Mouse (Mus musculus) intestine, embryonic 14.5 days (tissue): ENCODE measurements around the gene Vegfc. TPM values are rescaled to one million over a fixed set of nuclear protein-coding genes. Genes with fewer than 3 reads are reported as not detected.

Source experiments
- ATAC-seq: fragments of 200-750 bp; cut with Nextera tagmentation; replicated peaks from 2 replicates; pipeline ENCODE4 v1.8.0; 2017; ENCODE audit warnings: low read depth, moderate number of reproducible peaks, moderate TSS enrichment, moderate library complexity; ENCODE audit not compliant: low FRiP score, low TSS enrichment
- DNase-seq: peaks from one replicate; pipeline ENCODE4 v3.0.0-alpha.2; 2018; ENCODE audit warnings: low spot score
- H3K27ac ChIP-seq: fragments of 300-500 bp; sonication (generic); 2 replicates; pipeline ENCODE4 v1.5.1; 2014; ENCODE audit warnings: low read depth, mild to moderate bottlenecking, control low read depth
- H3K27me3 ChIP-seq: fragments of 300-500 bp; sonication (generic); replicated peaks from 2 replicates; pipeline ENCODE4 v1.6.1; 2014; ENCODE audit warnings: low read length, control low read depth; ENCODE audit not compliant: control insufficient read depth, insufficient read depth
- H3K36me3 ChIP-seq: fragments of 300-500 bp; sonication (generic); 2 replicates; pipeline ENCODE4 v1.6.1; 2014; ENCODE audit warnings: low read length, control low read depth; ENCODE audit not compliant: control insufficient read depth, insufficient read depth
- H3K4me1 ChIP-seq: fragments of 300-500 bp; sonication (generic); replicated peaks from 2 replicates; pipeline ENCODE4 v1.6.1; 2014; ENCODE audit warnings: low read length, control low read depth, mixed read lengths; ENCODE audit not compliant: control insufficient read depth, insufficient read depth
- H3K4me2 ChIP-seq: fragments of 300-500 bp; sonication (generic); 2 replicates; pipeline ENCODE4 v1.6.1; 2014; ENCODE audit warnings: low read length
- H3K4me3 ChIP-seq: fragments of 300-500 bp; sonication (generic); 2 replicates; pipeline ENCODE4 v1.5.1; 2014; ENCODE audit warnings: low read depth, low read length, control low read depth, mixed read lengths
- H3K9ac ChIP-seq: fragments of 300-500 bp; sonication (generic); 2 replicates; pipeline ENCODE4 v1.6.1; 2014; ENCODE audit warnings: mild to moderate bottlenecking, low read length
- H3K9me3 ChIP-seq: fragments of 300-500 bp; sonication (generic); 2 replicates; pipeline ENCODE4 v1.6.1; 2016; ENCODE audit warnings: low read length, control low read depth; ENCODE audit not compliant: control insufficient read depth
- WGBS: fragments of 180-500 bp; shearing (Covaris S2); extraction: QIAGEN DNeasy Blood & Tissue Kit; methylation state at CpG from one replicate; pipeline ENCODE4 v1.1.7; 2014; 5-methylcytosine and 5-hydroxymethylcytosine counted together
- polyA plus RNA-seq: library from polyadenylated mRNA; unstranded; fragments of >200 nt; fragmentation: Nextera tagmentation; extraction: Ambion mirVana; gene quantifications from 2 replicates; pipeline ENCODE4 v1.2.1, GENCODE M21; 2014

Vegfc gene
- polyA plus RNA-seq, 1 experiment from 2014 or later, result 8.8 TPM

- no peak for ATAC-seq
- Histone ChIP-seq H3K4me3 (peak overlapping the region; percentile 72), H3K9me3 (no peaks in the 10 kb centered on the region), H3K9ac (no peak overlapping the region), H3K4me1 (peaks cover 4% of the 10 kb centered on the region; the same call in 1 of the 2 replicates), H3K27me3 (no peaks in the 10 kb centered on the region), H3K4me2 (peak overlapping the region; percentile 70), H3K27ac (no peak overlapping the region), H3K36me3 (no peaks in the 10 kb centered on the region)
- WGBS, result 18% methylated on average over 11 of the region's 11 CpGs
- no peak for DNase-seq
Measured at GRCm38 (mm10) chr8:54079001-54079400, 1.6 kb downstream of the Vegfc start.

DNA sequence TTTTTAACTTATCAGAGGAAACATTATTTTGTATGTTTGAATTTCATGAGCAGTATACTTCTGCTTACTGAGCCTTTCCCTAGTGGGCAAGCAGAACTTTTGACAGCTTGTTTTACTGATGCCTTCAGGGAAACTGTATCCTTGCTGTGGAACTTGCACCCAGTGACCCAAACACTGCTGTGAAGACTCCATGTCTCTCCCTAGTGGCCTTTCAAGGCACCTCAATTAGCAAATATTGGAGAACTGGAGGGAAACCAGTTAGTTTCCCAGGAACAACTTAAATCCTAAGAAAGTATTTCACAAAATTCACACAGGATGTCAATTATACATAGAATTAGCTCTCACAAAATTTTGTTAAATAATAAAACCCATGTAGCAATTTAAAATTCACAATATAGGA lies 2.2 kb downstream of the Vegfc start:
- no peak overlapping the region for H3K9ac ChIP-seq
- no peaks in the 10 kb centered on the region for H3K36me3 ChIP-seq
- H3K4me3 ChIP-seq, result 0 out of 2 replicates have a peak overlapping the region, but pooled peaks have one; percentile 1
- DNase-seq (no peak), ATAC-seq (no peak)
- H3K27me3 ChIP-seq, result no peaks in the 10 kb centered on the region
- H3K9me3 ChIP-seq, result no peaks in the 10 kb centered on the region
- H3K4me2 ChIP-seq, result peak overlapping the region; percentile 70; the same call in 1 of the 2 replicates
- peaks cover 4% of the 10 kb centered on the region; the same call in 1 of the 2 replicates for H3K4me1 ChIP-seq
- H3K27ac ChIP-seq, result no peak overlapping the region

DNA sequence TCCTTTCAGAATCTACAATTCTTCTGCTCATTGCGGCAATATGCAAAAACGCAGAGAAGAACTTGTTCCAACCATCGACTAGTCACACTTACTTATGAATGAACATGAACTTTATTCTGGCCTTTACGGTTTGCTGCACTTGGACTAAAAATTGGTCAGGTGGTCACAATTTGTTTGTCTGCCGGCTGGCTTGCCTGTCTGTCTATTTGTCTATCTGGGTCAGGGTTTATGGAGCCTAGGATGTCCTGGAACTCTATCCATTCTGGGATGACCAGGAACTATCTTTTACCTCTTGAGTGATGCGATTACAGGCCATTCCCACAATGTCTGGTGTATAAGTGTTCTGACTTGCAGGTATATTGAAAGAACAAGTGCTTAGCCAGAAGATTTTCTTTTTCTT lies 8.5 kb downstream of the Vegfc start:
- 94% methylated on average over 6 of the region's 6 CpGs for WGBS
- Histone ChIP-seq H3K4me1 (no peaks in the 10 kb centered on the region), H3K4me3 (no peak overlapping the region), H3K36me3 (no peaks in the 10 kb centered on the region), H3K9me3 (no peaks in the 10 kb centered on the region), H3K9ac (no peak overlapping the region), H3K4me2 (no peak overlapping the region), H3K27me3 (no peaks in the 10 kb centered on the region), H3K27ac (no peak overlapping the region)
- no peak for DNase-seq
- no peak for ATAC-seq

DNA sequence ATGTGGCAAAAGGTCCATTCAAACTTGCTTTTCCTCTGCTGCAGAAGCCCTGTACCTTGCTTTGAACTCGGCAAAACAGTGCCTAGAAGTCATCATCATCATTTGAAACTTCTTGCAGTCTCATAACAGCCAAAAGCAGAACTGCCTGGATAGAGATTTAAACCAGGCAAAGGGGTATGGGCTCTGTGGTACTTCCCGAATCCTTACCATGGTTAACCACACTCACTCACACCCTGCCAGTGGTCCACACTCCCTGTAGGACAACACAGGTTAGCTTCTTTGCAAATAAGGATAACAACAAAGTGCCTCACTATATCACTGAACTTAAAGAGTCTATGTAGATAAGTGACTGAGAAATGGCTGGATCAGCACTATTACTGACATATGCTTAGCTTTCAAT lies 9.7 kb downstream of the Vegfc start:
- Histone ChIP-seq H3K4me3 (no peak overlapping the region), H3K27ac (no peak overlapping the region), H3K27me3 (no peaks in the 10 kb centered on the region), H3K9me3 (no peaks in the 10 kb centered on the region), H3K4me1 (no peaks in the 10 kb centered on the region), H3K4me2 (no peak overlapping the region), H3K9ac (no peak overlapping the region), H3K36me3 (no peaks in the 10 kb centered on the region)
- ATAC-seq, result no peak
- DNase-seq, result no peak
- WGBS, result 82% methylated on average over 2 of the region's 2 CpGs

DNA sequence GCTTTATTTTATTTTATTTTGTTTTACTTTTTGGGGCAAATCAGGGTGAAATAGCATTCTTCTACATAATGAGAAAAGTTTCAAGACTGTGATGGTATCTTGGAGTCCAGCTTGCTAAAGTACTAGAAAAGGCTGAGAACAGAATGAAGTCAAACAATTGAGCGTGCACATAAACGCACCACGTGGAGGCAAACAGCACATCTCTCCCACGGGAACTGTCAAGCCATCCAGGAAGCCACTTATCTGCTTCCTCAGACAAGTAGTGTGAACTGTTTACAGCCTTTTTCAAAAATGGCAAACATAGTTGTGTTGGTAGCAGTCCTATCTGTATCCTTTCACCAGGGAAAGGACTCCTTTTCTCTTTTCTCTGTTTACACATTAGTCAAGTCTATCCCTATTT lies 11.8 kb downstream of the Vegfc start:
- no peaks in the 10 kb centered on the region for H3K36me3 ChIP-seq
- H3K9me3 ChIP-seq, result no peaks in the 10 kb centered on the region
- ATAC-seq (no peak), DNase-seq (no peak)
- H3K4me2 ChIP-seq, result no peak overlapping the region
- no peaks in the 10 kb centered on the region for H3K4me1 ChIP-seq
- no peak overlapping the region for H3K27ac ChIP-seq
- H3K9ac ChIP-seq, result no peak overlapping the region
- no peak overlapping the region for H3K4me3 ChIP-seq
- H3K27me3 ChIP-seq, result no peaks in the 10 kb centered on the region
- WGBS, result 33% methylated on average over 4 of the region's 4 CpGs

- Histone ChIP-seq H3K36me3 (no peaks in the 10 kb centered on the region), H3K4me1 (no peaks in the 10 kb centered on the region), H3K4me3 (no peak overlapping the region), H3K9ac (no peak overlapping the region), H3K27ac (no peak overlapping the region), H3K27me3 (no peaks in the 10 kb centered on the region), H3K9me3 (no peaks in the 10 kb centered on the region), H3K4me2 (no peak overlapping the region)
- WGBS, result 80% methylated on average over 2 of the region's 2 CpGs
- DNase-seq (no peak), ATAC-seq (no peak)
Measured at GRCm38 (mm10) chr8:54089901-54090300, 12.5 kb downstream of the Vegfc start.

GRCm38 (mm10) chr8:54100058-54100457 lies 22.7 kb downstream of the Vegfc start:
- no peak for DNase-seq
- H3K36me3 ChIP-seq, result no peaks in the 10 kb centered on the region
- H3K4me3 ChIP-seq, result no peak overlapping the region
- no peak overlapping the region for H3K27ac ChIP-seq
- no peak overlapping the region for H3K4me2 ChIP-seq
- H3K9me3 ChIP-seq, result no peaks in the 10 kb centered on the region
- no peak overlapping the region for H3K9ac ChIP-seq
- H3K4me1 ChIP-seq, result no peaks in the 10 kb centered on the region
- no peaks in the 10 kb centered on the region for H3K27me3 ChIP-seq
- 35% methylated on average over 6 of the region's 6 CpGs for WGBS
- ATAC-seq, result no peak

- H3K4me3 ChIP-seq, result no peak overlapping the region
- no peaks in the 10 kb centered on the region for H3K27me3 ChIP-seq
- no peaks in the 10 kb centered on the region for H3K36me3 ChIP-seq
- 48% methylated on average over 3 of the region's 3 CpGs for WGBS
- H3K4me1 ChIP-seq, result no peaks in the 10 kb centered on the region
- no peak overlapping the region for H3K27ac ChIP-seq
- ATAC-seq (no peak), DNase-seq (no peak)
- no peaks in the 10 kb centered on the region for H3K9me3 ChIP-seq
- H3K9ac ChIP-seq, result no peak overlapping the region
- no peak overlapping the region for H3K4me2 ChIP-seq
Measured at GRCm38 (mm10) chr8:54114581-54114980, 37.2 kb downstream of the Vegfc start.

DNA sequence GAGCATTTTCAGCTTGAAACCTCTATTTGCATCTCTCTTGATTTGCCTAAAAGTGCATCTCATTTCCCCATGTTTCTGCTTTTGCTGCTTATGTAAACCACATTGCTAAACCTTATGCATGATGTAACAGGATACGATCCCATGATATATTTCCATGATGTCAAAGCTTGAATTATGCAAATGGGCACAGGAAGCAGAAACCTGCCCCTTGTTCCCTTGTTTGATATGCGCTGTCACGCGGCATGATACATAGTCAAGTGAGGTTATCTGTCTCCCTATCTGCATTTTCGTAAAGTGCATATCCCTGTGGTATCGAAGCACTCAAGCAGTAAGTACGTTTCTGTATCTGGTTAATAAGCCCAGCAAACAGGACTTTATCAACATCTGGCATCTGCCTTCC lies 42.7 kb downstream of the Vegfc start:
- ATAC-seq, result no peak

More for the DNA sequence above, 42.7 kb downstream of the Vegfc start:
- DNase-seq, result no peak
- Histone ChIP-seq H3K4me2 (no peak overlapping the region), H3K4me1 (no peaks in the 10 kb centered on the region), H3K27ac (no peak overlapping the region), H3K4me3 (no peak overlapping the region), H3K9me3 (no peaks in the 10 kb centered on the region), H3K36me3 (no peaks in the 10 kb centered on the region), H3K27me3 (no peaks in the 10 kb centered on the region), H3K9ac (no peak overlapping the region)
- 84% methylated on average over 7 of the region's 7 CpGs for WGBS
